Mouse (Mus musculus) liver, postnatal 0 days (tissue): Measurements from ENCODE around the gene Fgf9. TPM values are rescaled to one million over a fixed set of nuclear protein-coding genes. Genes with fewer than 3 reads are reported as not detected.

Experiments used
- ATAC-seq: fragments of 200-750 bp; cut with Nextera tagmentation; 2 replicates; pipeline ENCODE4 v1.8.0; 2017; ENCODE audit warnings: mild to moderate bottlenecking, moderate library complexity
- DNase-seq: peaks from one replicate; pipeline ENCODE4 v3.0.0-alpha.2; 2016
- H3K27ac ChIP-seq: fragments of 300-500 bp; sonication (generic); 2 replicates; pipeline ENCODE4 v1.5.1; 2014; ENCODE audit warnings: antibody characterized with exemption, moderate library complexity, mild to moderate bottlenecking, low read depth
- H3K27me3 ChIP-seq: fragments of 300-500 bp; sonication (generic); 2 replicates; pipeline ENCODE4 v1.6.1; 2014; ENCODE audit warnings: low read length, control low read depth, mixed read lengths; ENCODE audit not compliant: insufficient read depth
- H3K36me3 ChIP-seq: fragments of 300-500 bp; sonication (generic); replicated peaks from 2 replicates; pipeline ENCODE4 v1.6.1; 2014; ENCODE audit warnings: mild to moderate bottlenecking, control low read depth, low read length, moderate library complexity, mixed read lengths; ENCODE audit not compliant: insufficient read depth
- H3K4me1 ChIP-seq: fragments of 300-500 bp; sonication (generic); 2 replicates; pipeline ENCODE4 v1.6.1; 2014; ENCODE audit warnings: antibody characterized with exemption, mild to moderate bottlenecking, control low read depth; ENCODE audit not compliant: insufficient read depth
- H3K4me2 ChIP-seq: fragments of 300-500 bp; sonication (generic); 2 replicates; pipeline ENCODE4 v1.6.1; 2014; ENCODE audit warnings: low read depth, mild to moderate bottlenecking, low read length, moderate library complexity, mixed read lengths
- H3K4me3 ChIP-seq: fragments of 300-500 bp; sonication (generic); 2 replicates; pipeline ENCODE4 v1.5.1; 2014; ENCODE audit warnings: low read depth, low read length
- H3K9ac ChIP-seq: fragments of 300-500 bp; sonication (generic); replicated peaks from 2 replicates; pipeline ENCODE4 v1.6.1; 2014; ENCODE audit warnings: mild to moderate bottlenecking, moderate library complexity
- H3K9me3 ChIP-seq: fragments of 300-500 bp; sonication (generic); 2 replicates; pipeline ENCODE4 v1.6.1; 2016; ENCODE audit warnings: mild to moderate bottlenecking, control low read depth, low read length, mixed read lengths
- CTCF ChIP-seq: sonication (generic); IDR thresholded peaks from 2 replicates; pipeline ENCODE4 v1.5.1; 2016; ENCODE audit warnings: antibody characterized with exemption, low read depth
- EP300 ChIP-seq: IDR thresholded peaks from 2 replicates; pipeline ENCODE4 v1.6.1; 2016; ENCODE audit warnings: antibody characterized with exemption, low read depth, mild to moderate bottlenecking
- WGBS: fragments of 180-500 bp; shearing (Covaris S2); extraction: QIAGEN DNeasy Blood & Tissue Kit; methylation state at CpG from one replicate; pipeline ENCODE4 v1.1.7; 2014; ENCODE audit not compliant: insufficient replicate concordance; 5-methylcytosine and 5-hydroxymethylcytosine counted together
- polyA plus RNA-seq: library from polyadenylated mRNA; unstranded; fragments of >200 nt; fragmentation: Nextera tagmentation; extraction: Ambion mirVana; gene quantifications from 2 replicates; pipeline ENCODE4 v1.2.1, GENCODE M21; 2015

The Fgf9 gene
- polyA plus RNA-seq: 0.19 and 0.20 TPM in 2 replicates

GRCm38 (mm10) chr14:58070481-58071119 lies at the start of gene Fgf9:
Fgf9 (plus strand) TSS chr14:58070547.
- WGBS: under 1% methylated on average over 33 of the region's 33 CpGs
- Histone ChIP-seq H3K27me3 (peaks cover 71% of the 10 kb centered on the region), H3K4me1 (peaks cover 25% of the 10 kb centered on the region), H3K27ac (no peak within 1 kb of the TSS), H3K36me3 (no peaks in the 10 kb centered on the region), H3K9ac (peak within 1 kb of the TSS; percentile 16; the same call in 1 of the 2 replicates), H3K4me3 (peak within 1 kb of the TSS; percentile 50), H3K9me3 (no peaks in the 10 kb centered on the region), H3K4me2 (peak within 1 kb of the TSS; percentile 75)
- TF ChIP-seq EP300: no peak
- TF ChIP-seq CTCF: no peak
- ATAC-seq (peak; percentile 40; the same call in 1 of the 2 replicates), DNase-seq (no peak)

- TF ChIP-seq EP300: no peak
- TF ChIP-seq CTCF: peak; percentile 78
- no peak for ATAC-seq
- DNase-seq: peak; percentile 42
- H3K27ac ChIP-seq: no peak overlapping the region
- H3K4me2 ChIP-seq: no peak overlapping the region
- no peak overlapping the region for H3K9ac ChIP-seq
- H3K4me3 ChIP-seq: no peak overlapping the region
- no peaks in the 10 kb centered on the region for H3K36me3 ChIP-seq
- WGBS: 13% methylated on average over 8 of the region's 8 CpGs
- H3K27me3 ChIP-seq: no peaks in the 10 kb centered on the region
- H3K4me1 ChIP-seq: no peaks in the 10 kb centered on the region
- no peaks in the 10 kb centered on the region for H3K9me3 ChIP-seq
These were observed 35.8 kb upstream of the Fgf9 start for GRCm38 (mm10) chr14:58034567-58034966.

GRCm38 (mm10) chr14:58036174-58036573 lies 34.2 kb upstream of the Fgf9 start:
- no peak for TF ChIP-seq CTCF
- Histone ChIP-seq H3K4me1 (no peaks in the 10 kb centered on the region), H3K9me3 (no peaks in the 10 kb centered on the region), H3K27me3 (no peaks in the 10 kb centered on the region), H3K27ac (no peak overlapping the region), H3K9ac (no peak overlapping the region), H3K36me3 (no peaks in the 10 kb centered on the region), H3K4me2 (no peak overlapping the region), H3K4me3 (no peak overlapping the region)
- ATAC-seq (no peak), DNase-seq (no peak)
- 44% methylated on average over 6 of the region's 6 CpGs for WGBS

GRCm38 (mm10) chr14:58046639-58047284 lies 23.6 kb upstream of the Fgf9 start:
- no peaks in the 10 kb centered on the region for H3K27me3 ChIP-seq
- H3K4me3 ChIP-seq: no peak overlapping the region
- no peaks in the 10 kb centered on the region for H3K4me1 ChIP-seq
- DNase-seq (no peak), ATAC-seq (no peak)
- H3K27ac ChIP-seq: no peak overlapping the region
- 53% methylated on average over 4 of the region's 4 CpGs for WGBS
- no peaks in the 10 kb centered on the region for H3K36me3 ChIP-seq
- TF ChIP-seq CTCF (no peak), EP300 (no peak)
- H3K9me3 ChIP-seq: no peaks in the 10 kb centered on the region
- no peak overlapping the region for H3K9ac ChIP-seq
- H3K4me2 ChIP-seq: no peak overlapping the region

- no peak overlapping the region for H3K4me3 ChIP-seq
- no peak overlapping the region for H3K9ac ChIP-seq
- no peak overlapping the region for H3K27ac ChIP-seq
- WGBS: 87% methylated on average over 5 of the region's 5 CpGs
- no peaks in the 10 kb centered on the region for H3K4me1 ChIP-seq
- TF ChIP-seq EP300: no peak
- TF ChIP-seq CTCF: no peak
- H3K27me3 ChIP-seq: no peaks in the 10 kb centered on the region
- DNase-seq (no peak), ATAC-seq (no peak)
- no peaks in the 10 kb centered on the region for H3K9me3 ChIP-seq
- no peak overlapping the region for H3K4me2 ChIP-seq
- H3K36me3 ChIP-seq: no peaks in the 10 kb centered on the region
These were observed 19.7 kb upstream of the Fgf9 start for GRCm38 (mm10) chr14:58050691-58051090.

- TF ChIP-seq EP300 (no peak), CTCF (no peak)
- WGBS: 48% methylated on average over 2 of the region's 2 CpGs
These were observed 2.8 kb upstream of the Fgf9 start for GRCm38 (mm10) chr14:58067586-58067985.

More at GRCm38 (mm10) chr14:58067586-58067985, 2.8 kb upstream of the Fgf9 start:
- Histone ChIP-seq H3K27me3 (peaks cover 44% of the 10 kb centered on the region), H3K36me3 (no peaks in the 10 kb centered on the region), H3K9me3 (no peaks in the 10 kb centered on the region), H3K4me2 (no peak overlapping the region), H3K27ac (no peak overlapping the region), H3K4me3 (no peak overlapping the region), H3K4me1 (peaks cover 5% of the 10 kb centered on the region; the same call in 1 of the 2 replicates), H3K9ac (no peak overlapping the region)
- ATAC-seq: no peak
- DNase-seq: no peak
